Mouse (Mus musculus) activated CD4-positive, CD25-positive, alpha-beta regulatory T cell, adult 4 months (primary cell): ENCODE data around the gene Olfr46. TPM values are rescaled to one million over a fixed set of nuclear protein-coding genes. Genes with fewer than 3 reads are reported as not detected.
"Not testable (repeated sequence)": the region's sequence is repeated elsewhere in the genome, so short reads cannot be mapped to it uniquely, and the experiment has no call there.

ENCODE experiments used
- ATAC-seq: one replicate; pipeline ENCODE4 v1.8.0; 2017
- polyA plus RNA-seq, 2 experiments: library from polyadenylated mRNA; unstranded; fragments of 100-300 nt; shearing (Covaris generic); gene quantifications; one replicate each; pipeline ENCODE4 v1.2.1; 2017

The Olfr46 gene
- under 1 TPM in 1 of 2 experiments, not detected in 1; 0.08 TPM for polyA plus RNA-seq

GRCm38 (mm10) chr7:140600969-140601368 is at the start of gene Olfr46:
Gene Olfr46 (plus strand): TSS chr7:140601269.
- ATAC-seq = not testable (repeated sequence)

GRCm38 (mm10) chr7:140567586-140567985 is 33.5 kb upstream of the Olfr46 start, which contains the start of gene Olfr538:
Gene Olfr538 (plus strand): TSS chr7:140567886.
- ATAC-seq = no peak

GRCm38 (mm10) chr7:140628670-140629069 is 27.6 kb downstream of the Olfr46 start, which contains the start of gene Olfr61:
Gene Olfr61 (plus strand): TSS chr7:140628970.
- ATAC-seq = not testable (repeated sequence)

GRCm38 (mm10) chr7:140630559-140630958 is 29.5 kb downstream of the Olfr46 start:
- no peak for ATAC-seq

- ATAC-seq = no peak
These were observed 45.1 kb downstream of the Olfr46 start, which contains the start of gene Olfr53 for GRCm38 (mm10) chr7:140646152-140646551. Gene Olfr53 (plus strand): TSS chr7:140646452.

GRCm38 (mm10) chr7:140659630-140660029 is 58.6 kb downstream of the Olfr46 start, which contains the start of gene Olfr539:
Gene Olfr539 (plus strand): TSS chr7:140659930.
- no peak for ATAC-seq

Other genes with a start within 250 kb of the Olfr46 start
- gene Olfr60, start 239.6 kb upstream of the Olfr46 start, polyA plus RNA-seq = 1 to 10 TPM in 1 of 2 experiments, not detected in 1; 1.3 TPM
- not detected for gene Olfr530, start 224.9 kb upstream of the Olfr46 start, polyA plus RNA-seq
- not detected for gene Olfr531, start 198.4 kb upstream of the Olfr46 start, polyA plus RNA-seq
- gene Olfr532, start 179.6 kb upstream of the Olfr46 start, polyA plus RNA-seq = under 1 TPM in 1 of 2 experiments, not detected in 1; 0.29 TPM
- gene Olfr533, start 137.9 kb upstream of the Olfr46 start, polyA plus RNA-seq = not detected
- gene Olfr535, start 117.1 kb upstream of the Olfr46 start, polyA plus RNA-seq = not detected
- not detected for gene Olfr536, start 93.9 kb upstream of the Olfr46 start, polyA plus RNA-seq
- not detected for gene Olfr538, start 33.4 kb upstream of the Olfr46 start, polyA plus RNA-seq
- not detected for gene Olfr61, start 27.7 kb downstream of the Olfr46 start, polyA plus RNA-seq
- gene Olfr53, start 45.2 kb downstream of the Olfr46 start, polyA plus RNA-seq = not detected
- gene Olfr539, start 58.7 kb downstream of the Olfr46 start, polyA plus RNA-seq = under 1 TPM; 0.05 to 0.24 TPM
- not detected for gene Olfr45, start 80.7 kb downstream of the Olfr46 start, polyA plus RNA-seq
- not detected for gene Olfr541, start 96.0 kb downstream of the Olfr46 start, polyA plus RNA-seq
- under 1 TPM in 1 of 2 experiments, not detected in 1; 0.21 TPM for gene Cyp2e1, start 162.5 kb downstream of the Olfr46 start, polyA plus RNA-seq
- under 1 TPM; 0.33 to 0.38 TPM for gene Syce1, start 186.6 kb downstream of the Olfr46 start, polyA plus RNA-seq
- under 1 TPM; 0.13 to 0.23 TPM for gene Zfp941, start 220.9 kb downstream of the Olfr46 start, polyA plus RNA-seq
- gene Urah, start 233.7 kb downstream of the Olfr46 start, polyA plus RNA-seq = not detected
- gene Scgb1c1, start 244.3 kb downstream of the Olfr46 start, polyA plus RNA-seq = not detected
- not detected for gene Odf3, start 246.5 kb downstream of the Olfr46 start, polyA plus RNA-seq